Mouse (Mus musculus) NIH3T3 (cell line): ENCODE measurements around the gene Clec2g.

Source experiments
- DNase-seq: peaks from one replicate; pipeline ENCODE4 v3.0.0-alpha.2; 2012; ENCODE audit warnings: low read depth

The Clec2g gene

DNA sequence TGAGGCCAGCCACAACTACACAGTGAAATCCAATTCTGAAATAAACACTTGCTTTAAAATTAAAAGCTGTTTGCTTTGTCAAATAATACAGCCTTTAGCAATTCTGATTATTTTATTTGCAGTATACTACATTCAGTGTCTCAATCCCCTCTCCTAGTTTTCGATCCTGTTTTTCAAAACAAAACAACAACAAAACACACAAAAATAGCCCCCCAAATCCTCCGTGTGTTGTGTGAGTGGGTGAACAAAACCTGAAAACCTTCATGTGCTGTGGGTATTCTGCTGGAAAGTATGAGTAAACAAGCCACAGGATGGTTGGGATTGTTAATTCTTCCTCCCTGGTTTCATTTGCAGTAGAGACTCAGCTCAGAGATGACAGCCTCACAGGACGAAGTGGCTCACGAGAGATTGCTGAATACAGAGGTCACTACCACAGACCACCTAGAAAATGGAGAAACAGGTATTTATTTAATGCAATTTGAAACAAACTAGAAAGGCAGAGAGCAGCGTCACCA is 79.6 kb downstream of the Clec2g start:
- no peak for DNase-seq

DNA sequence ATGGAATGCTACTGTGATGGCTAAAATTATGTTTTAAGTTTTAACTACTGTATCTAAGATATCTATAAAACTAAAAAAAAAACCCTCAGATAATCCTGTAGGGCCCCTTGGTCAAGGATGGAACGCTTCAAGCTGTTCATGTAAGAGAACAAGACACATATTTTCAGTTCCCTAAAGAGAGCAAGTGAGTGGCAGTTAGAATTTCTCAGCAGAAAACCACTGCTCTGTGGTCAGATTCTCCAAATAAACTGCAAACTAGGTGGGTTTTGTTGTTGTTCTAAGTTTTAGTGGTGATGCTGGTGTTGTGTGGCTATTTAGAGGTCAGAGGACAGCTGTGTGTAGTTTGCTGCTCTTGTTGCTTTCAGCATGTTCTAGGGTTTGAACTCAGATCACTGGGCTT is 80.2 kb downstream of the Clec2g start:
- DNase-seq = no peak

DNA sequence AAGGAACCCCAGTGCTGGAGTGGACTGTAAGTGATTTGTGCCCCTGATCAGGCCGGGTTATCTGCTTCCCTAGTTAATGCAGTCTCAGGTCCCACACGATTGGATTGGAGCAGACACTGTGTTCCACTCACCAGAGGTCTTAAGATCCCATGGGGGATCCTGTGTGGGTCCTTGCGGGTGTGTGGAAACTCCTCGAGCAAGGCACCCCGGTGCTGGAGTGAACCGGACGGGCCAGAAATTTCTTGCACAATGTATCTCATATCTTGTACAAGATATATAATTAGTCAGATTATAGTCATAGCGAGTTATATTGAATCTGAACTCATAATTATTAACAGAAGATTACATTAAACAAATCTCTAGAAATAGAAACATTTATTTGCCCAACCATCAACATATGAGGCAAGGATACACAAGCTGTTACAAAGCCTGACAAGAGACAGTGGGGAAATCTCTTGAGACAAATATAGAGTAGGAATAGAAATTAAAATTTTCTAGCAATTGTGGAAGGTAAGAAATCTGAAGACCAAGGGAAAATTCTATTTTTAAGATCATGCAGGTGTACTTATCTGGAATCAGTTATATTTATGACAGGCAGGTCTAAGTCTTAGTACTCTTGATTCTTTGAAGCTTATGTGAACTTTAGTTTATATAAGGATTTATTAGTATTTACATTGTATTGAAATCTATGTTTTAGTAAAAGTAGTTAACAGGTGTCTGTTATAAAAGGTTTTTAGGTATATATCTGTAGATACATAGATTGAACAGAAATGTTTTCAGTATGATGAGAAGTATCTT is 93.5 kb downstream of the Clec2g start:
- no peak for DNase-seq

DNA sequence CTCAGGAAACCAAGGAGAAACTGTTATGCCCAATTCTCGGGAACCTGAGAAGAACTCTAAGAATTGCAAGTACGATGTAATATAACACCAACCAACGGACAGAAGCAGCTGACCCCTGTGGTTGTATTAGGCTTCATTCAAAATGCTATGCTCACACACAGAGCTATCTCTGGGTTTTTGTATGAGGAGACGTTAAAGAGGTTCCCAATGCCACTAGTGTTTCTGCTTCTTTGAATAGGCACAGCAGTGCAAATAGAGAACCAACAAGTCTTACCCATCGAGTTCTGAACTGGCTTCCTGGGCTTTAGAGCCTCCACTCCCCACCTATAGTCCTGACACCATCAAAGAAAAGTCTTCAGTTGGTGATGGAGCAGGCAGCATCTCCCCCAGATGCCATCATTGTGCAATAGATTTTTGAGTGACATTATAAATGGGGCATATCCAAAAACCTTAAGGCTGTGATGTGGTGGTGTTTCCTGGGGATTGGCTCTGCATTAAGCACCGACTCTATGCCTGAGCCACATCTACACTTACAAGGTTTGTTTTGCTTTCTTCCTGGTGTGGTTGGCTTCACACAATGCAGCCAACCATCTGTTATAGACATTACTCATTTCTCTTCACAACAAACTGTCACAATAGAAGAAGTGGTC is 96.1 kb downstream of the Clec2g start:
- no peak for DNase-seq

DNA sequence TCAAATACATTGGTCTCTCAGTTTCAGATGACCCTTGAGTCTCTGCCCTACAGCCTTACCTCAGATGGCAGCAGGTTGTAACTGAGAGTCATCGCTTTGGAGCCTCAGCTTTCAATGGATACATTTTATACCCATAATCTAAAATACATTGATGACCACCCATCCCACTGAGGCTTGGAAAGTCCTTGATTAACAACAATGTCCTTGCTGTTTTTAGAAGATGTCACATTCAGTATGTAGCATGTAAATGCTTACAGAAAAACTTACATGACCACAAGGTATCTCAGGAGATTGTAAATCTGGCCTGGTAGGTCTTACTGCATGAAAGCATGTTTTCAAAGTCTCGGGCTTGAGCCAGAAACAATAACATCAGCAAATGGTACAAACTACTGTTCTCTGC is 96.8 kb downstream of the Clec2g start:
- no peak for DNase-seq

DNA sequence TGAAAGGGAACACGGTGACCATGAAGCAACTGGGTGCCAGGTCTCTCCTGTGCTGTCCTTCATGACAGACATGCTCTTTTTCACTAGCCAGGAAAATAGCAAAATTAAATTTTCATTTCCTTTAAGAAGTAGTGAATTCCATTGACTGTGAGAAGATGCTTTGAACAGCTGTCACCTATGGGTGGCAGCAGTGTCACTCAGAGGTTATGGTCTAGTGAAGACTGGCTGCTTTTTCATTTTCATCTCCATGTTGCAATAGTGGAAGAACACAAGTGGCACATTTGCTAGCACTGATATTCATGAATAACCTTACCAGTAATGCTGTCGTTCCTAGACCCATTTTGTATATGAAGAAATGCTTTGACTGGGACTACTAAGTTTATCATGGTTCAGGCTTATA is 99.2 kb downstream of the Clec2g start:
- peak; percentile 50 for DNase-seq
